Mouse (Mus musculus) myocyte (in vitro differentiated cells): ENCODE measurements at regions not wholly inside any gene's neighbourhood (a gene's known extent, or its start where the extent isn't known, plus 50 kb on each side); places are given as distances from the start of the nearest gene placed in this dataset.

ENCODE experiments used
- H3K27me3 ChIP-seq: one replicate; pipeline ENCODE4 v1.6.1; 2011; ENCODE audit not compliant: control insufficient read depth, insufficient read depth, insufficient read length
- H3K36me3 ChIP-seq: one replicate; pipeline ENCODE4 v1.6.1; 2011; ENCODE audit not compliant: control insufficient read depth, insufficient read depth
- H3K4me2 ChIP-seq: one replicate; pipeline ENCODE4 v1.6.1; 2011; ENCODE audit warnings: low read depth, control low read depth
- H3K4me3 ChIP-seq: one replicate; pipeline ENCODE4 v1.5.1; 2011; ENCODE audit warnings: mild to moderate bottlenecking, control low read depth, moderate library complexity
- H3K79me2 ChIP-seq: one replicate; pipeline ENCODE4 v1.6.1; 2011; ENCODE audit not compliant: control insufficient read depth, insufficient read depth
- H3ac ChIP-seq: one replicate; pipeline ENCODE4 v1.6.1; 2011; ENCODE audit not compliant: control insufficient read depth, insufficient read length
- CEBPB ChIP-seq: IDR thresholded peaks from 2 replicates; pipeline ENCODE4 v1.6.1; 2011; ENCODE audit warnings: mild to moderate bottlenecking, moderate library complexity; ENCODE audit not compliant: poor library complexity, insufficient read depth, severe bottlenecking
- E2F4 ChIP-seq: IDR thresholded peaks from one replicate; pipeline ENCODE4 v1.6.1; 2011; ENCODE audit warnings: mild to moderate bottlenecking, control low read depth, moderate library complexity; ENCODE audit not compliant: insufficient read depth
- MAX ChIP-seq: IDR thresholded peaks from one replicate; pipeline ENCODE4 v1.6.1; 2011; ENCODE audit warnings: low read depth, mild to moderate bottlenecking, control low read depth
- MYOD1 ChIP-seq, 3 experiments: IDR thresholded peaks; one replicate each; pipeline ENCODE4 v1.6.1; 2011; ENCODE audit warnings: control low read depth in 2 of 3, low read depth in 2 of 3, mild to moderate bottlenecking in 2 of 3, moderate library complexity in 1 of 3; ENCODE audit not compliant: insufficient read length in 2 of 3, control insufficient read depth in 1 of 3
- MYOG ChIP-seq, 3 experiments: IDR thresholded peaks; one replicate each; pipeline ENCODE4 v1.6.1; 2011; ENCODE audit warnings: control low read depth in 2 of 3, low read depth in 2 of 3, mild to moderate bottlenecking in 2 of 3; ENCODE audit not compliant: insufficient read length in 2 of 3, control insufficient read depth in 1 of 3, insufficient read depth in 1 of 3
- POLR2A ChIP-seq: IDR thresholded peaks from one replicate; pipeline ENCODE4 v1.6.1; 2011; ENCODE audit warnings: low read depth, mild to moderate bottlenecking, control low read depth, moderate library complexity; ENCODE audit not compliant: insufficient read length
- POLR2AphosphoS2 ChIP-seq: IDR thresholded peaks from one replicate; pipeline ENCODE4 v1.6.1; 2011; ENCODE audit warnings: low read depth, control low read depth; ENCODE audit not compliant: insufficient read length
- REST ChIP-seq: IDR thresholded peaks from one replicate; pipeline ENCODE4 v1.6.1; 2011; ENCODE audit warnings: mild to moderate bottlenecking, control low read depth, moderate library complexity; ENCODE audit not compliant: insufficient read depth, insufficient read length
- SRF ChIP-seq: IDR thresholded peaks from one replicate; pipeline ENCODE4 v1.6.1; 2011; ENCODE audit warnings: low read depth; ENCODE audit not compliant: control insufficient read depth, insufficient read length
- TCF12 ChIP-seq: IDR thresholded peaks from one replicate; pipeline ENCODE4 v1.6.1; 2011; ENCODE audit warnings: mild to moderate bottlenecking, control low read depth; ENCODE audit not compliant: poor library complexity, insufficient read depth, severe bottlenecking
- TCF3 ChIP-seq: IDR thresholded peaks from one replicate; pipeline ENCODE4 v1.6.1; 2011; ENCODE audit warnings: low read depth, control low read depth; ENCODE audit not compliant: insufficient read length
- USF1 ChIP-seq: IDR thresholded peaks from one replicate; pipeline ENCODE4 v1.6.1; 2011; ENCODE audit warnings: low read depth, mild to moderate bottlenecking, control low read depth, moderate library complexity

DNA sequence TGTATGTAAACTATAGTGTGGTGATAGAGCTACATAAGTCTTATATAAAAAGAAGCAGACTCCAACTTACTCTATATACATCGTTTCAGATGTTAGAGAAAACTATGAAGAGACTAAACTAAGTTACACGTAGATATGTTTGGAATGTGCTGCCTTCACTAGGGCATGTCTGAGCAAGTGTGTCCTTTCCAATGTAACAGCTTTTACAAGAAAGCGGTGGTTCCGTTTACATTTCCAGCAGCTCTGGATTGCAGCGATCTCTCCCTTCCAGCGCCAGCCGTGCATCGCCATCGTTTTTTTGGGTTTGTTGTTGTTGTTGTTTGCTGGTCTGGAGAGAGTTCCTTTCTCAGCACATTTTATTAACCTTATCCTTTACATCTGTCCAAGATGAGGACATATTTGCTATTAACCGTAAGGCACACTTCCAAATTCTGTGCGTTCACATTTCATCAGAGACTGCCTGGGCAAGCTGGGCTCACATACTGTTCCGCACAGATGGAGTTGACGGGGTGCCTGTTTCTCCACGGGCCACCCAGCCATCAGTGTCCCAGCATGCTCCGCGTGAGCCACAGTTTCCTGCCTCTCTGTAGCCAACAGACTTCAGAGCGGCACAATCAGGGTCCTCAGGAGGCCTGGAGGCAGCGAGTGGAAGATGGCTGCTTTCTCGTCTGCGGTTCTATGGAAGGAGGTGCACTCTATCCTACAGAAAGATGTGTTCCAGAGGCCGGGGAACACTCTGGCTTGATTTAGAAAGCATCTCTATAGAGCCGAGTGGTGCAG lies 125.2 kb upstream of the Map1b start:
- Histone ChIP-seq H3K4me3 (no peak overlapping the region), H3K4me2 (no peak overlapping the region), H3K36me3 (no peaks in the 10 kb centered on the region), H3K79me2 (no peaks in the 10 kb centered on the region), H3ac (no peak overlapping the region), H3K27me3 (no peaks in the 10 kb centered on the region)
- TF ChIP-seq TCF3 (no peak), POLR2A (no peak), SRF (no peak)

GRCm38 (mm10) chr13:99632706-99633105 lies 116.4 kb upstream of the Map1b start:
- peaks cover 5% of the 10 kb centered on the region for H3K27me3 ChIP-seq
- no peaks in the 10 kb centered on the region for H3K36me3 ChIP-seq
- H3K79me2 ChIP-seq: no peaks in the 10 kb centered on the region
- H3ac ChIP-seq: no peak overlapping the region
- no peak for TF ChIP-seq USF1
- no peak overlapping the region for H3K4me3 ChIP-seq
- no peak overlapping the region for H3K4me2 ChIP-seq

GRCm38 (mm10) chr13:99630800-99631199 lies 114.5 kb upstream of the Map1b start:
- H3K36me3 ChIP-seq: no peaks in the 10 kb centered on the region
- H3K4me3 ChIP-seq: no peak overlapping the region

GRCm38 (mm10) chr13:99630356-99630755 lies 114.0 kb upstream of the Map1b start:
- Histone ChIP-seq H3K4me2 (no peak overlapping the region), H3K36me3 (no peaks in the 10 kb centered on the region), H3K79me2 (no peaks in the 10 kb centered on the region), H3ac (no peak overlapping the region), H3K27me3 (peaks cover 5% of the 10 kb centered on the region), H3K4me3 (no peak overlapping the region)
- TF ChIP-seq MYOG (IDR thresholded peaks at IDR 0.05; ENCODE audit: control insufficient read depth in 1 of 3, insufficient read depth in 1 of 3, insufficient read length in 2 of 3, low read depth in 2 of 3) (no peak), POLR2AphosphoS2 (no peak), MAX (no peak), TCF3 (no peak), E2F4 (no peak), MYOD1 (IDR thresholded peaks at IDR 0.05; ENCODE audit: control insufficient read depth in 1 of 3, insufficient read length in 2 of 3, low read depth in 2 of 3) (no peak), USF1 (no peak), SRF (no peak), TCF12 (no peak), CEBPB (no peak), REST (no peak), POLR2A (no peak)

More at GRCm38 (mm10) chr13:99630800-99631199, 114.5 kb upstream of the Map1b start:
- Histone ChIP-seq H3ac (no peak overlapping the region), H3K27me3 (peaks cover 5% of the 10 kb centered on the region), H3K4me2 (no peak overlapping the region), H3K79me2 (no peaks in the 10 kb centered on the region)
- TF ChIP-seq POLR2A: no peak
- TF ChIP-seq REST: no peak
- no peak for TF ChIP-seq TCF3
- TF ChIP-seq CEBPB: no peak
- no peak for TF ChIP-seq MYOG (IDR thresholded peaks at IDR 0.05; ENCODE audit: control insufficient read depth in 1 of 3, insufficient read depth in 1 of 3, insufficient read length in 2 of 3, low read depth in 2 of 3)
- TF ChIP-seq TCF12: no peak
- no peak for TF ChIP-seq MYOD1 (IDR thresholded peaks at IDR 0.05; ENCODE audit: control insufficient read depth in 1 of 3, insufficient read length in 2 of 3, low read depth in 2 of 3)
- TF ChIP-seq USF1: no peak
- no peak for TF ChIP-seq E2F4
- no peak for TF ChIP-seq SRF
- TF ChIP-seq MAX: no peak
- no peak for TF ChIP-seq POLR2AphosphoS2

- Histone ChIP-seq H3K4me3 (no peak overlapping the region), H3K27me3 (peaks cover 2% of the 10 kb centered on the region), H3ac (no peak overlapping the region), H3K79me2 (no peaks in the 10 kb centered on the region), H3K4me2 (no peak overlapping the region), H3K36me3 (no peaks in the 10 kb centered on the region)
- TF ChIP-seq MAX: no peak
- no peak for TF ChIP-seq CEBPB
- no peak for TF ChIP-seq REST
- no peak for TF ChIP-seq TCF12
These were observed 108.9 kb upstream of the Map1b start for GRCm38 (mm10) chr13:99625196-99625595.
